Mouse (Mus musculus) neural tube, embryonic 10.5 days (tissue): ENCODE data around the gene Gm21775.
"Not testable (repeated sequence)": the region's sequence is repeated elsewhere in the genome, so short reads cannot be mapped to it uniquely, and the experiment has no call there.

Experiments
- DNase-seq: peaks from one replicate; pipeline ENCODE4 v3.0.0-alpha.2; 2017; ENCODE audit warnings: low spot score; ENCODE audit errors: extremely low spot score

The Gm21775 gene

DNA sequence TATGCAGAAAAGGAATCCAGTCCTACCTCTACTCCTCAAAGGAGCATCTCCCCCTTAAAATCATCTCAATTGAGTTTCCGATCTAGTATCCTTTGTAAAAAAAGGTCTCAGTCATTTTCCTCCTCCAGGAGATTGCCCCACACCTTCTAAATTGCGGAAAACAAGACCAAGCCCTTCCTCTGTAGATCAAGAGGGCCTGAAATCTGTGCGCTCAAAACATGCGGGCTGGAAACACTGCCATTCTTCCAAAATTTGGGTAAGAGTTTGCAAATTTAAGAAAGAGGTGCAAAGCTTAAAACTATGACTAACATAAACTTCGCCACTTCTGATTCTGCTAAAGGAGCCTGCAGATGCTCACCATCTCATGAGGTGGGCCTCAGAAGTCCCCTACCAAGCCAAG, at the start of gene Gm21775:
Gene Gm21775, plus strand, starts transcription at position 301 of the 400 bp plus-strand sequence.
- not testable (repeated sequence) for DNase-seq

DNA sequence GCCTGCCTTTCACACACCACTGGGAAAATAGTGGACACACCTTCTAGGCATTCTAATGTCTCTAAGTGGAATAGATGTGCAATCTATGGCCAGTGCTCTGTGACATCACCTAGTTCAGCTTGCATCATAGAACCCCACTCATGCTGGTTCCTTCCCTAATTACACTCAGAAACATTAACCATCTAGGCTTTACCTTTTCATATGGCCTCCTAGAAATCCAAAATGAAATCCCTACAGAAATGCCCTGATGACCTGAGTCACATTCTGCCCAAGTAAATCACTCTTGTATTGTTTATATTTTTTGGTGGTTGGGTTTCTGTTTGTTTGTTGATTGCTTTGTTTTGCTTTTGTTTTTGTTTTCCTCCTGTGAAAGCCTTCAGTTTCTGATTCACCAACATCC, 17.3 kb upstream of the Gm21775 start, which contains the start of gene Gm20737:
Gene Gm20737, minus strand, starts transcription at position 101 of the 400 bp plus-strand sequence.
- DNase-seq = not testable (repeated sequence)
